Mouse (Mus musculus) forebrain, embryonic 11.5 days (tissue): ENCODE measurements at regions not wholly inside any gene's neighbourhood (a gene's known extent, or its start where the extent isn't known, plus 50 kb on each side); places are given as distances from the start of the nearest gene placed in this dataset.

Source experiments
- ATAC-seq: fragments of 200-750 bp; cut with Nextera tagmentation; replicated peaks from 2 replicates; pipeline ENCODE4 v1.8.0; 2017; ENCODE audit warnings: moderate TSS enrichment; ENCODE audit not compliant: low FRiP score
- DNase-seq: peaks from one replicate; pipeline ENCODE4 v3.0.0-alpha.2; 2017; ENCODE audit warnings: low spot score
- H3K27ac ChIP-seq: fragments of 300-500 bp; sonication (generic); 2 replicates; pipeline ENCODE4 v1.5.1; 2014; ENCODE audit warnings: low read depth, low read length
- H3K27me3 ChIP-seq: fragments of 300-500 bp; sonication (generic); 2 replicates; pipeline ENCODE4 v1.6.1; 2014; ENCODE audit warnings: mild to moderate bottlenecking, low read length, mixed read lengths; ENCODE audit not compliant: control insufficient read depth, insufficient read depth
- H3K36me3 ChIP-seq: fragments of 300-500 bp; sonication (generic); 2 replicates; pipeline ENCODE4 v1.6.1; 2014; ENCODE audit warnings: mild to moderate bottlenecking, low read length, moderate library complexity, mixed read lengths; ENCODE audit not compliant: control insufficient read depth, insufficient read depth
- H3K4me1 ChIP-seq: fragments of 300-500 bp; sonication (generic); replicated peaks from 2 replicates; pipeline ENCODE4 v1.6.1; 2014; ENCODE audit warnings: low read length, mixed read lengths; ENCODE audit not compliant: control insufficient read depth, insufficient read depth
- H3K4me2 ChIP-seq: fragments of 300-500 bp; sonication (generic); 2 replicates; pipeline ENCODE4 v1.6.1; 2014; ENCODE audit warnings: low read depth, mild to moderate bottlenecking, low read length, moderate library complexity, mixed read lengths; ENCODE audit not compliant: severe bottlenecking
- H3K4me3 ChIP-seq: fragments of 300-500 bp; sonication (generic); 2 replicates; pipeline ENCODE4 v1.5.1; 2014; ENCODE audit warnings: low read depth, low read length
- H3K9ac ChIP-seq: fragments of 300-500 bp; sonication (generic); 2 replicates; pipeline ENCODE4 v1.6.1; 2014; ENCODE audit warnings: low read length
- H3K9me3 ChIP-seq: fragments of 300-500 bp; sonication (generic); 2 replicates; pipeline ENCODE4 v1.6.1; 2016; ENCODE audit warnings: low read length, mixed read lengths; ENCODE audit not compliant: control insufficient read depth
- whole genome bisulfite sequencing: fragments of 180-500 bp; shearing (Covaris S2); extraction: QIAGEN DNeasy Blood & Tissue Kit; methylation state at CpG from one replicate; pipeline ENCODE4 v1.1.7; 2014; 5-methylcytosine and 5-hydroxymethylcytosine counted together

- no peaks in the 10 kb centered on the region for H3K4me1 ChIP-seq
- no peak overlapping the region for H3K9ac ChIP-seq
- H3K27ac ChIP-seq = no peak overlapping the region
- no peak for DNase-seq
- no peak overlapping the region for H3K4me3 ChIP-seq
- H3K9me3 ChIP-seq = no peaks in the 10 kb centered on the region
- no peak for ATAC-seq
- H3K4me2 ChIP-seq = no peak overlapping the region
- no peaks in the 10 kb centered on the region for H3K27me3 ChIP-seq
- H3K36me3 ChIP-seq = no peaks in the 10 kb centered on the region
- WGBS = 79% methylated on average over 8 of the region's 8 CpGs
Measured at GRCm38 (mm10) chr9:30234501-30235163, 192.3 kb upstream of the Snx19 start.

- Histone ChIP-seq H3K36me3 (no peaks in the 10 kb centered on the region), H3K9ac (no peak overlapping the region), H3K4me1 (0 out of 2 replicates have a peak, but pooled peaks cover 3% of the 10 kb centered on the region), H3K4me3 (no peak overlapping the region), H3K4me2 (no peak overlapping the region), H3K27ac (no peak overlapping the region), H3K9me3 (no peaks in the 10 kb centered on the region), H3K27me3 (no peaks in the 10 kb centered on the region)
- no peak for DNase-seq
- 79% methylated on average over 3 of the region's 3 CpGs for WGBS
- ATAC-seq = no peak
Measured at GRCm38 (mm10) chr9:30235791-30236190, 191.1 kb upstream of the Snx19 start.

- Histone ChIP-seq H3K27me3 (no peaks in the 10 kb centered on the region), H3K4me1 (0 out of 2 replicates have a peak, but pooled peaks cover 3% of the 10 kb centered on the region), H3K9ac (no peak overlapping the region), H3K4me3 (no peak overlapping the region), H3K9me3 (no peaks in the 10 kb centered on the region), H3K4me2 (no peak overlapping the region), H3K27ac (no peak overlapping the region), H3K36me3 (no peaks in the 10 kb centered on the region)
- WGBS = 83% methylated on average over 5 of the region's 5 CpGs
- ATAC-seq = no peak
- DNase-seq = no peak
Measured at GRCm38 (mm10) chr9:30242107-30242506, 184.8 kb upstream of the Snx19 start.

- DNase-seq = peak; percentile 88
- Histone ChIP-seq H3K27ac (no peak overlapping the region), H3K27me3 (no peaks in the 10 kb centered on the region; the same call in 1 of the 2 replicates), H3K4me1 (no peaks in the 10 kb centered on the region), H3K4me3 (no peak overlapping the region), H3K36me3 (no peaks in the 10 kb centered on the region), H3K9ac (no peak overlapping the region), H3K4me2 (no peak overlapping the region), H3K9me3 (no peaks in the 10 kb centered on the region)
- 11% methylated on average over 11 of the region's 11 CpGs for WGBS
- ATAC-seq = peak; percentile 92
Measured at GRCm38 (mm10) chr9:30264533-30265168, 162.3 kb upstream of the Snx19 start.

GRCm38 (mm10) chr9:30271081-30271480 is 155.8 kb upstream of the Snx19 start:
- no peak overlapping the region for H3K4me2 ChIP-seq
- no peak overlapping the region for H3K4me3 ChIP-seq
- no peaks in the 10 kb centered on the region; the same call in 1 of the 2 replicates for H3K4me1 ChIP-seq
- no peak overlapping the region for H3K9ac ChIP-seq
- H3K27ac ChIP-seq = no peak overlapping the region
- no peaks in the 10 kb centered on the region for H3K27me3 ChIP-seq
- DNase-seq (no peak), ATAC-seq (no peak)
- H3K9me3 ChIP-seq = no peaks in the 10 kb centered on the region
- H3K36me3 ChIP-seq = no peaks in the 10 kb centered on the region
- 55% methylated on average over 5 of the region's 5 CpGs for WGBS

- Histone ChIP-seq H3K4me1 (peaks cover 6% of the 10 kb centered on the region; the same call in 1 of the 2 replicates), H3K27ac (no peak overlapping the region), H3K4me3 (no peak overlapping the region), H3K4me2 (no peak overlapping the region), H3K27me3 (no peaks in the 10 kb centered on the region), H3K36me3 (no peaks in the 10 kb centered on the region), H3K9ac (no peak overlapping the region), H3K9me3 (no peaks in the 10 kb centered on the region)
- ATAC-seq (no peak), DNase-seq (no peak)
- 68% methylated on average over 4 of the region's 4 CpGs for WGBS
Measured at GRCm38 (mm10) chr9:30273836-30274235, 153.1 kb upstream of the Snx19 start.

- H3K9ac ChIP-seq = no peak overlapping the region
- H3K4me2 ChIP-seq = no peak overlapping the region
- 0 out of 2 replicates have a peak, but pooled peaks cover 7% of the 10 kb centered on the region for H3K4me1 ChIP-seq
- no peak overlapping the region for H3K4me3 ChIP-seq
- no peak overlapping the region for H3K27ac ChIP-seq
- 26% methylated on average over 1 of the region's 1 CpGs for WGBS
- DNase-seq = no peak
- no peak for ATAC-seq
- no peaks in the 10 kb centered on the region for H3K36me3 ChIP-seq
- H3K27me3 ChIP-seq = no peaks in the 10 kb centered on the region
- no peaks in the 10 kb centered on the region for H3K9me3 ChIP-seq
Measured at GRCm38 (mm10) chr9:30278231-30278630, 148.7 kb upstream of the Snx19 start.

GRCm38 (mm10) chr9:30283080-30283770 is 143.7 kb upstream of the Snx19 start:
- H3K9ac ChIP-seq = no peak overlapping the region
- no peak overlapping the region for H3K27ac ChIP-seq
- ATAC-seq (no peak), DNase-seq (no peak)
- peaks cover 15% of the 10 kb centered on the region for H3K4me1 ChIP-seq
- no peaks in the 10 kb centered on the region for H3K9me3 ChIP-seq
- H3K27me3 ChIP-seq = no peaks in the 10 kb centered on the region
- no peaks in the 10 kb centered on the region for H3K36me3 ChIP-seq
- 89% methylated on average over 12 of the region's 12 CpGs for WGBS
- H3K4me2 ChIP-seq = no peak overlapping the region
- no peak overlapping the region for H3K4me3 ChIP-seq
